Mouse (Mus musculus) liver, embryonic 13.5 days (tissue): ENCODE results near the gene Runx2. TPM values are rescaled to one million over a fixed set of nuclear protein-coding genes. Genes with fewer than 3 reads are reported as not detected.
A peak's percentile ranks its signal among the peaks of the same experiment; 100 is the strongest.

Experiments
- ATAC-seq: fragments of 200-750 bp; cut with Nextera tagmentation; 2 replicates; pipeline ENCODE4 v1.8.0; 2017; ENCODE audit warnings: low read depth, mild to moderate bottlenecking, moderate number of reproducible peaks, moderate library complexity
- DNase-seq: peaks from one replicate; pipeline ENCODE4 v3.0.0; 2022
- H3K27ac ChIP-seq: fragments of 300-500 bp; sonication (generic); 2 replicates; pipeline ENCODE4 v1.5.1; 2015; ENCODE audit warnings: moderate library complexity, mild to moderate bottlenecking, inconsistent platforms
- H3K27me3 ChIP-seq: fragments of 300-500 bp; sonication (generic); 2 replicates; pipeline ENCODE4 v1.6.1; 2015; ENCODE audit warnings: mild to moderate bottlenecking, inconsistent platforms
- H3K36me3 ChIP-seq: fragments of 300-500 bp; sonication (generic); 2 replicates; pipeline ENCODE4 v1.6.1; 2015; ENCODE audit warnings: mild to moderate bottlenecking, inconsistent platforms
- H3K4me1 ChIP-seq: fragments of 300-500 bp; sonication (generic); replicated peaks from 2 replicates; pipeline ENCODE4 v1.6.1; 2015; ENCODE audit warnings: inconsistent platforms
- H3K4me2 ChIP-seq: fragments of 300-500 bp; sonication (generic); 2 replicates; pipeline ENCODE4 v1.6.1; 2015; ENCODE audit warnings: inconsistent platforms, mild to moderate bottlenecking, moderate library complexity
- H3K4me3 ChIP-seq: fragments of 300-500 bp; sonication (generic); replicated peaks from 2 replicates; pipeline ENCODE4 v1.5.1; 2015; ENCODE audit warnings: mild to moderate bottlenecking, inconsistent platforms
- H3K9ac ChIP-seq: fragments of 300-500 bp; sonication (generic); 2 replicates; pipeline ENCODE4 v1.6.1; 2015; ENCODE audit warnings: mild to moderate bottlenecking, inconsistent platforms
- H3K9me3 ChIP-seq: fragments of 300-500 bp; sonication (generic); replicated peaks from 2 replicates; pipeline ENCODE4 v1.6.1; 2016; ENCODE audit warnings: inconsistent platforms
- WGBS: fragments of 180-500 bp; shearing (Covaris S2); methylation state at CpG from one replicate; pipeline ENCODE4 v1.1.7; 2015; ENCODE audit not compliant: insufficient replicate concordance; 5-methylcytosine and 5-hydroxymethylcytosine counted together
- polyA plus RNA-seq: library from polyadenylated mRNA; unstranded; fragments of >200 nt; fragmentation: Nextera tagmentation; extraction: Ambion mirVana; gene quantifications from 2 replicates; pipeline ENCODE4 v1.2.1, GENCODE M21; 2015

Gene Runx2
- polyA plus RNA-seq, 1 experiment from 2014 or later = 0.31 TPM

DNA sequence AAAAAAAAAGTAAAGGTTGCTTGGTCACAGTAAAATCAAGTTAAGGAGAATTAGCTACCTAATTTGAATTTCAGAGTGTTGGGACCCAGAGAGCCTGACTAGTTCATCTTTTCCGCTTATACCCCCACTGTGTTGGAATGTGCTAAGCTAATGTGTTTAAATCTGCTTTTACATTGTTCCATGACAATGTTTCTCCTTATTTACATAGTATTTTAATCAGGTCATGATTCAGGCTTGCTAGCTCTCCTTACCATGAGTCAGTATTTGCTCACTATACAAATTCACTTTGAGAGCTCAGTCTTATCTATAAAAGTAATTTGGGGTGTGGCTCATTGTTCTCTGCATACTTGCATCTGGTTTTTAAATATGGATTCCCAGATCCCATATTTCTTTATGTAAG is 47.2 kb downstream of the Runx2 start:
- no peak for ATAC-seq
- H3K9me3 ChIP-seq = no peaks in the 10 kb centered on the region
- H3K27me3 ChIP-seq = no peaks in the 10 kb centered on the region
- H3K4me2 ChIP-seq = no peak overlapping the region
- H3K4me1 ChIP-seq = no peaks in the 10 kb centered on the region
- no peak overlapping the region for H3K4me3 ChIP-seq
- H3K9ac ChIP-seq = no peak overlapping the region
- H3K36me3 ChIP-seq = no peaks in the 10 kb centered on the region
- DNase-seq = no peak
- no peak overlapping the region for H3K27ac ChIP-seq
- 74% methylated on average over 1 of the region's 1 CpGs for WGBS

DNA sequence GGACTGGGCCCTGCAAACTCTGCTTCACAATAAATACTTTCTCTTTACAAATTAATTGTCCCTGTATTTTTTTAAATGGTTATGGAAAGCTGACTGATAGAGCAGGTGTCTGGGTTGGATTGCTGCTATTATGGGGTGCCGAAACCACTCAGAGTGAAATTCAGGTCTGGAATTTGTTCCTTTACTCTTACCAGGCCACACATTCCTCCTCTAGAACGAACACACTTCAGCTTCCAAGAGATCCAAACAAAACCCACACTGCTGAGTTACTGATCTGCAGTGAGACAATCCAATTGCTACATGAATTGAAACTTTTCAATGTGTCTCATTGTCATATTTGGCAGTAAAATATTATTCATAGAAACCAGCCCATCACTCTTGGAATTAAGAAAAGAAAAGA is 47.6 kb downstream of the Runx2 start:
- H3K27ac ChIP-seq = no peak overlapping the region
- DNase-seq (no peak), ATAC-seq (no peak)
- H3K27me3 ChIP-seq = no peaks in the 10 kb centered on the region
- no peak overlapping the region for H3K4me2 ChIP-seq
- H3K4me1 ChIP-seq = no peaks in the 10 kb centered on the region
- H3K9me3 ChIP-seq = no peaks in the 10 kb centered on the region
- H3K36me3 ChIP-seq = no peaks in the 10 kb centered on the region
- no peak overlapping the region for H3K4me3 ChIP-seq
- H3K9ac ChIP-seq = no peak overlapping the region
- WGBS = 54% methylated on average over 2 of the region's 2 CpGs

DNA sequence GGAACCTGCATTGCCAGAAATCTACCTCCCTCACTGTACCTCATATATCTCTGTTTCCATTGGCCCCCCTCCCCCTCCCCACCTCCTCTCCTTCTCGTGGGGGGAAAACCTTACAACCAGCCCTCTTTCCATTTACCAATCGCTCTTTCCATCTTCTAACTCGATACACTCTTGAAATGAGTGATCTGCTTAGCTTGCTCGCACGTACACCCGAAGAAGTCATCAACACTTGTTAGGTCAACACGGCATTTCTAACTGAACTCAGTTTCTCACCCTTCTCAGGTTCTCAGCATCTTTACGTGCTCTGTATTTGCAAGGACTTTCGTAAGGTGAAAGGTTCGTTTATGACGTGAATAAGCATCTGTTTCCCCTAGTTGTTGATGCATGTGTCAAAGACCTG is 48.3 kb downstream of the Runx2 start:
- no peak for ATAC-seq
- 71% methylated on average over 11 of the region's 11 CpGs for WGBS
- no peaks in the 10 kb centered on the region for H3K4me1 ChIP-seq

DNA sequence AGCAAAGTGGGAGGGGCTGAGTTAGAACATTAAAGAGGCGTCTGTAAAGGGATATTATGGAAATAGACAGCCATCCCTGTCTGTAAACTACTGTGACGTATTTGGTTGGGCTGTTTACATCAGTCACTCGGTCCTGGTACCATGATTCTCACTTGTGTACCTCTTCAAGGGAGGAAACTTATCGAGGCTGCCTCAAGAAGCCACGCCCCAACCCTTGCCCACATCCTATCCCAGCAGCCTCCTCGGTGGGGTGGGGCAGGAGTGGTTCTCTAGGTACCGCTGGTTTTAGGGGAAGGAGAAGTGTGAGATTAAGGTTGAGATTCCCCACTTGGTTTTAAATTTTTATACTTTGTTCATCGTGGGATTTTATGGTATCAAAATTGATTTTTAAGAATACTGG is 69.2 kb downstream of the Runx2 start:
- no peaks in the 10 kb centered on the region for H3K9me3 ChIP-seq
- no peaks in the 10 kb centered on the region for H3K4me1 ChIP-seq
- no peak overlapping the region for H3K4me2 ChIP-seq
- ATAC-seq (no peak), DNase-seq (no peak)
- WGBS = 50% methylated on average over 8 of the region's 8 CpGs
- H3K27me3 ChIP-seq = peaks cover 7% of the 10 kb centered on the region
- no peak overlapping the region for H3K9ac ChIP-seq
- H3K36me3 ChIP-seq = no peaks in the 10 kb centered on the region
- no peak overlapping the region for H3K27ac ChIP-seq
- H3K4me3 ChIP-seq = no peak overlapping the region

More for the DNA sequence above, 48.3 kb downstream of the Runx2 start:
- no peaks in the 10 kb centered on the region for H3K9me3 ChIP-seq
- H3K27ac ChIP-seq = no peak overlapping the region
- H3K4me3 ChIP-seq = no peak overlapping the region
- H3K36me3 ChIP-seq = no peaks in the 10 kb centered on the region
- no peak for DNase-seq
- no peak overlapping the region for H3K4me2 ChIP-seq
- H3K27me3 ChIP-seq = no peaks in the 10 kb centered on the region
- H3K9ac ChIP-seq = no peak overlapping the region

DNA sequence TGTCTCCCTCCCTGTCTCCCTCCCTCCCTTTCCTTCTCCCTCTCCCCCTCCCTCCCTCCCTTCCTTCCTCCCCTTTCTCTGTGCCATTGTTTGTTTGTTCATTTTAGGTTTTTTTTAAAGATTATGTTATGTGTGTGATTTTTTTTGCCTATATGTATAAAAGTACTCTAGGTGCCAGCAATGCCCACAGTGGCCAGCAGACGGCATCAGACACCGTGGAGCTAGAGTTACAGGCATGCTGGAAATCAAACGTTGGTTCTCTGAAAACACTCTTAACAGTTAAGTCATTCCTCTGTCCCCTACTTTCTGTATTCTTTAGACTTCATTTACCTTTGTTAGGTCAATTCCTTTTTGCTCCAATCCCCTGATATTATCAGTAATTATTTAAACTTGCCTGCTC is 70.8 kb downstream of the Runx2 start:
- no peaks in the 10 kb centered on the region for H3K9me3 ChIP-seq
- no peak overlapping the region for H3K4me2 ChIP-seq
- no peaks in the 10 kb centered on the region for H3K4me1 ChIP-seq
- WGBS = 33% methylated on average over 3 of the region's 3 CpGs
- ATAC-seq (no peak), DNase-seq (no peak)
- no peak overlapping the region for H3K27ac ChIP-seq
- no peaks in the 10 kb centered on the region for H3K36me3 ChIP-seq
- H3K9ac ChIP-seq = no peak overlapping the region
- peaks cover 23% of the 10 kb centered on the region for H3K27me3 ChIP-seq
- no peak overlapping the region for H3K4me3 ChIP-seq

DNA sequence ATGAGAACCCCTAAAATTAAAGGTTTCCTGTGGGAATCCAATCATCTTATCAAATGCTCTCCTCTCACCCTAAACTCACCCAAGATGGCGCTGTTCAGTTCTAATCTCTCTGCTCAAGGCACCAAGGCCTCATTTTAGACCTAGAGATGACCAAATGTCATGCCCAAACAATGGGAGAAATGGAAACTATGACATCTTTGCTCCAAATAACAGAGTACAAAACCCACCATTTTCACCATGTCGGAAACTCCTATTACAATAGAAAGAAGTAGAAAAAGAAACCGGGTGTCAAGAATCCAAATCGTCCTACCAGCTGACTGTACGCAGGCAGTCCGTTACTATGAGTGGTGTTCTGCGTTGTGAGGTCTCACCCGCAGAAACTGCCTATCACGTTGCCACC is 72.4 kb downstream of the Runx2 start:
- Histone ChIP-seq H3K9me3 (no peaks in the 10 kb centered on the region), H3K27ac (no peak overlapping the region), H3K27me3 (peaks cover 38% of the 10 kb centered on the region), H3K4me2 (no peak overlapping the region), H3K4me3 (no peak overlapping the region), H3K4me1 (no peaks in the 10 kb centered on the region), H3K9ac (no peak overlapping the region), H3K36me3 (no peaks in the 10 kb centered on the region)
- DNase-seq = no peak
- 71% methylated on average over 9 of the region's 9 CpGs for WGBS
- no peak for ATAC-seq

DNA sequence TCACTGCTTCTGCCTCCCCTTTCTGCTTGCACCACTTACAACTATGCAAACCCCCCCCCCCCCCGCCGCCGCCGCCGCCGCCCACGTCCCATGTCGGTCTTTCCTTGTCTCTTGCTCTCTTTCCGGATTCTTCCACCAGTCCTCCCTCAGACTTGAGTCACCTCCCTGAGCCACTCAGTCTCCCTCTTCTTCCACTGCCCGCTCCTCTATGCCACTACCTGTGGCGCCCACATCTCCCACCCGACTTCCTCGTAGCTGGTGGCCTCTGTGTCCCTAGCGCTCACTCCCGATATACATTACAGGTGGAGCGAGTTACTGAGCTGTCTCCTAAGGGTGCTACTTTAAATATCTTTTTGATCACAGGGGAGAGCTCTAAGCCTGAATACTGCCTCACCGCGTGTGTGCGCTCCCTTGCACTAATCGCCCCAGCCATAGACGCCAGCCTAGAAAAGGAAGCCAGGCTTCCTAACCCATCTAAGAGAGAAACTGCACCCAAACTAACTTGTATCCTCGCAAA is 76.4 kb downstream of the Runx2 start:
- DNase-seq (no peak), ATAC-seq (no peak)
- H3K36me3 ChIP-seq = no peaks in the 10 kb centered on the region
- H3K27me3 ChIP-seq = peaks cover 79% of the 10 kb centered on the region
- H3K27ac ChIP-seq = no peak overlapping the region
- no peak overlapping the region for H3K9ac ChIP-seq
- peak overlapping the region; percentile 37 for H3K4me2 ChIP-seq
- 0 out of 2 replicates have a peak overlapping the region, but pooled peaks have one; percentile 16 for H3K4me3 ChIP-seq
- H3K4me1 ChIP-seq = peaks cover 21% of the 10 kb centered on the region
- WGBS = 2% methylated on average over 14 of the region's 22 CpGs
- no peaks in the 10 kb centered on the region for H3K9me3 ChIP-seq

DNA sequence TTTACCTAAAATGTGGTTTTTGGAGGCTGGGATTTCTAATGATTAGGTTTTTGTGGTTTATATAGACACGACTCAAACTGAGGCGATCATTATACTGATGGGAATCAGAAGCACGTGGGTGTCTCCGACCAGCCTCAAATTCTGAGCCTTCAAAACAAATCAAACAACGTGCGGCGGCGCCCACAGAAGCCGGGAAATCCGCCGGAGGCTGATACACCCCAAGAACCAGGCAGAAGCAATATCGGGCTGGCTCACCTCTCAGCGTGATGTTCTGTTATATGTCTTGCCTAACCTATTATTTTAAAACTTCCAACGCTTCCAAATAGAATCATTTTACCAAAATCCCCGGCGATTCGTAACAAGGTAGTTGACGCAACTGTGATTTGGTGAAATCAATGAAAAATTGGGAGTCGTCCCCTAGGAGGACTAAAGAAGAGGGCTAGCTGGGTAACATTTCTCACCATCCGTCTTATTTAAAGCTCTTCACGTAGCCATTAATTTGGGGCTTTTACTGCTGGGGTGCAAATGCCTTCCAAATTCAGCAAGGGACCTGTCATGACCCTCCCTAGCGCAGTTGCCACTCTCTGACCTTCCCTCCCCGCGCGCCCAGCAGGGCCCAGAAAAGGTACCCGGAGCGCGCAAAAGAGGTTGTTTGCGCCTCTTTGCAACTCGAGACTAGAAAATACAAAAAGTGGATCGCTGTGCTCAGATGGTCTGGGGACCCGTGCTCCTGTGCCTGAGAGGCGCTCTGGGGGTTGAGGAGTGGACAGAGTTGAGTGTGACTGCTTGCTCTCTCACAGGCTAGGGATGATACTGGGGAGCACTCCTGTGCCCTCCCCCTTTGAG is 77.1 kb downstream of the Runx2 start:
- no peaks in the 10 kb centered on the region for H3K36me3 ChIP-seq
- ATAC-seq (no peak), DNase-seq (no peak)
- H3K4me2 ChIP-seq = peak overlapping the region; percentile 37
- peak overlapping the region; percentile 16 for H3K4me3 ChIP-seq
- peaks cover 21% of the 10 kb centered on the region for H3K4me1 ChIP-seq
- no peaks in the 10 kb centered on the region for H3K9me3 ChIP-seq
- no peak overlapping the region for H3K27ac ChIP-seq
- WGBS = 1% methylated on average over 33 of the region's 33 CpGs
- H3K9ac ChIP-seq = no peak overlapping the region
- H3K27me3 ChIP-seq = peaks cover 84% of the 10 kb centered on the region

DNA sequence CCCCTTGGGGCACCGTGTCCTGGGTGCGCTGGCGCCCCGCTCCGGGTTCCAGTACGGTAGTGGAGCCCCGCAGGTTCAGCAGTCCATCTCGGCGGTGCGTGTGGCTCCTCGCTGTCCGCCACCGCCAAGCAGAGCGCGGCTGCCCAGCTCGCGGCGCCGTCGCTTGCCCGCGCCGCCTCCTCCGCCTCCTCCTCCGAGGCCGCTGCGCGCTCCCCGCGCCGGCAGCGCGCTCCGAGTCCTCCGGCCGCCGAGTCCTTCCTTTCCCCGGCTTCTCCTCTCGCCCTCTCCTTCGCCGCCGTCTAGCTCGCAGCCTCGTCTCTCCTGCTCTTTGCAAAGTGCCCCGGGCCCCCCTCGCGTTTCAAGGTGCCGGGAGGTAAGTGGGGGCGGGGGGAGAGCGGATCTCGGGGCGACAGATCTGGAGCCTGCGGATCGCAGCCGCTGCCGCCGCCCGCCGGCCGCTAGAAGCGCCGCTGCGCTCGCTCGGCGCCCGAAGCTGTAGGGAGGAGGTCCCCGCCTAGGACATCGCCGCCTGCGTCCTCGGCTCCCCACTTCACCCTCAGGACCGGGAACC is 78.5 kb downstream of the Runx2 start:
- peaks cover 89% of the 10 kb centered on the region for H3K27me3 ChIP-seq
- WGBS = 0% methylated on average over 71 of the region's 73 CpGs

DNA sequence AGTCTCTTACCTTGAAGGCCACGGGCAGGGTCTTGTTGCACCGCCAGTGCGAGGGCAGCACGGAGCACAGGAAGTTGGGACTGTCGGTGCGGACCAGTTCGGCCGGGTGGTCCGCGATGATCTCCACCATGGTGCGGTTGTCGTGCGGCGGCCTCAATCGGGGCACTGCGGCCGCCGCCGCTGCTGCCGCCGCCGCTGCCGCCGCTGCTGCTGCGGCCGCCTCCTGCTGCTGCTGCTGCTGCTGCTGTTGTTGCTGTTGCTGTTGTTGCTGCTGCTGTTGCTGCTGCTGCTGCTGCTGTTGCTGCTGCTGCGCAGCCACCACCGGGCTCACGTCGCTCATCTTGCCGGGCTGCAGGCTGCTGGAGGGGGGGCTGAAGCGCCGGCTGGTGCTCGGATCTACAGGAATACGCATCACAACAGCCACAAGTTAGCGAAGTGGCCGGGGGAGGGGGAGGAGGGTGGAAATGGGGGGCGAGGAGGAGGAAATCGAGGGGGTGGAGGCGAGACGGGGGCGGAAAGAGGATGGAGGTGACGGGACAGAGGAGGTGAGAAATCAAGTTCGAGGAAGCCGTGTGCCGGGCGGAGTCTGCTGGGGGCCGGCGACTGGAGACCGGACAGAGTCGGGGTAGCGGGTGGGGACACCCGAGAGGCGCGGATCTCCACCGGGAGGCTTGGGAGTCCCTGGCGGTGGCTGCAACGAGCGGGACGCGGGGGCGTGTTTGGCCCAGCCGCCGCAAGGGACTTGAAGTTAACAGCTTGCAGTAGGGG is 79.2 kb downstream of the Runx2 start:
- no peak overlapping the region for H3K27ac ChIP-seq
- no peak for DNase-seq
- WGBS = under 1% methylated on average over 64 of the region's 64 CpGs

More for the DNA sequence above, 78.5 kb downstream of the Runx2 start:
- Histone ChIP-seq H3K9me3 (no peaks in the 10 kb centered on the region), H3K9ac (peak overlapping the region; percentile 40), H3K27ac (no peak overlapping the region), H3K4me1 (peaks cover 21% of the 10 kb centered on the region), H3K36me3 (no peaks in the 10 kb centered on the region), H3K4me2 (peak overlapping the region; percentile 68), H3K4me3 (peak overlapping the region; percentile 60)
- ATAC-seq (peak; percentile 29; the same call in 1 of the 2 replicates), DNase-seq (no peak)

More for the DNA sequence above, 79.2 kb downstream of the Runx2 start:
- Histone ChIP-seq H3K4me3 (peak overlapping the region; percentile 60), H3K27me3 (peaks cover 82% of the 10 kb centered on the region), H3K9ac (peak overlapping the region; percentile 40), H3K36me3 (no peaks in the 10 kb centered on the region), H3K9me3 (no peaks in the 10 kb centered on the region), H3K4me2 (peak overlapping the region; percentile 68), H3K4me1 (peaks cover 21% of the 10 kb centered on the region)
- ATAC-seq = no peak
